Mouse (Mus musculus) small intestine, adult 2 months (tissue): ENCODE measurements around the gene Gm36028.

ENCODE experiments used
- CTCF ChIP-seq: fragments of 200-500 bp; IDR thresholded peaks from 2 replicates; pipeline ENCODE4 v1.5.1; 2012; ENCODE audit warnings: low read depth, mild to moderate bottlenecking, control low read depth, inconsistent platforms, low read length, moderate library complexity, mixed read lengths; ENCODE audit not compliant: insufficient replicate concordance, insufficient read length; ENCODE audit errors: extremely low read depth
- POLR2A ChIP-seq: fragments of 200-500 bp; IDR thresholded peaks from 2 replicates; pipeline ENCODE4 v1.6.1; 2012; ENCODE audit warnings: low read depth, mild to moderate bottlenecking, control low read depth, inconsistent platforms, low read length, moderate library complexity

GRCm38 (mm10) chr16:37814383-37814971, 46.5 kb downstream of the Gm36028 start:
- TF ChIP-seq CTCF (no peak), POLR2A (no peak)
